Mouse (Mus musculus): ENCODE results near the gene Shd.

DNA sequence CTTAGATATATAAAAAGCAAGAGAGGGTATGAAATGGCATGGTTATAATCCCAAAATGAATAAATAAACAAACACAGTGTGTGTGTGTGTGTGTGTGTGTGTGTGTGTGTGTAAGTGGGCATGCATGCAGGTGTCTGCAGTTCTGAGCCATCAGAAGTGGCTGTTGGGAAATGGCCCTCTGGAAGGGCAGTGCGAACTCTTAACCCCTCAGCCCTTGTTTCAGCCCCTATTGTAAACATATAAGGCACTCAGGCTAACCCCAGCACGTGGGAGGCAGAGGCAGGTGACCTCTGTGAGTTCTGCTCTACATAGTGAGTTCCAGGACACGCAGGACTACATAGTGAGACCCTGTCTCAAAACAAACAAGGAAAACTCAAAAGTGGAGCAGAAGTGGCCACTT lies 7.0 kb downstream of the Shd start:
- TF ChIP-seq CTCF (IDR thresholded peaks at IDR 0.05; ENCODE audit: extremely low read depth, insufficient read depth, insufficient read length, insufficient replicate concordance) (no peak), POLR2A (IDR thresholded peaks at IDR 0.05; ENCODE audit: low read depth, low read length) (no peak)

Measured in spleen, adult 2 months (tissue).